In the genomic region with DNA sequence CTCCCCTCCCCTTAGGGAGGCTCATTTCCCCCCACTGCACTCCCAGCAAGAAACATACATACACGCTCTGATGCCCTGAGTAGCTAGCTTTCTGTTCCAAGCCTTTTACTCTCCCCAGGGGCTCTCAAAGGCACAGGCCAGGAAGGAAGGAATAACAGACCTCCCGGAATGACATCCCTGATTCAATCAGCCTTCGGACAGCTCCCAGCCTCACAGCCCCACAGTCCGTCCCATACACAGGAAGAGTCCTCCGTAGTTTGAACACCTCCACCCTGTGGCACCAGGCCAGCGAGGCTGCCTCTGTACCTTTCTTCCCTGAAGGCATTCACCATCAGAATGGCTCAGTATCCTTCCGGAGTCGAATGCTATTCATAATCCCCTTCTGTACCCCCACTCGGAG, we compare ENCODE assay signal across 21 mouse cellular contexts. TPM values are rescaled to one million over a fixed set of nuclear protein-coding genes. Genes with fewer than 3 reads are reported as not detected.
DNase-seq lines count a peak whose midpoint lies in the region; ATAC-seq and TF ChIP-seq lines count a peak whose summit lies in the region.
"Had no signal": no experiment of that assay in that cellular context is flagged by ENCODE, and none has a peak within 500 bp of the region (broad histone marks: within the 10 kb centered on the region; RNA-seq: fewer than 3 reads in every experiment).

No protein-coding gene starts in this region.

- H3K36me3 ChIP-seq in hindbrain, embryonic 12.5 days = peaks cover 70% of the 10 kb centered on the region
- peaks cover 35% of the 10 kb centered on the region for H3K36me3 ChIP-seq in hindbrain, embryonic 14.5 days (replicated peaks; ENCODE audit: control insufficient read depth, insufficient read depth)
- peaks cover 13% of the 10 kb centered on the region for H3K36me3 ChIP-seq in hindbrain, embryonic 16.5 days (ENCODE audit: control insufficient read depth, insufficient read depth, low read length)
- H3K36me3 ChIP-seq: G1E had no signal

- ATAC-seq in hindbrain, embryonic 12.5 days (ENCODE audit: low FRiP score) = no peak
- ATAC-seq in hindbrain, embryonic 14.5 days (ENCODE audit: low FRiP score) = no peak
- no peak for ATAC-seq in hindbrain, embryonic 16.5 days

- intact Hi-C loops in left cerebral cortex, adult 2 months (cut with DNase I) = no loop called here
- intact Hi-C loops in left cerebral cortex, postnatal 14 days (cut with DNase I) = no loop called here
- intact Hi-C loops in gastrocnemius, adult 2 months (cut with DNase I) = no loop called here

- H3K27ac ChIP-seq in hindbrain, embryonic 12.5 days = 0 out of 2 replicates have a peak overlapping the region, but pooled peaks have one; percentile 12
- H3K27ac ChIP-seq in hindbrain, embryonic 14.5 days = no peak overlapping the region
- peak overlapping the region; percentile 44 for H3K27ac ChIP-seq in left cerebral cortex, adult 2 months
- H3K27ac ChIP-seq in hindbrain, embryonic 16.5 days (ENCODE audit: low read depth, low read length) = peak overlapping the region; percentile 63
- no peak overlapping the region for H3K27ac ChIP-seq in gastrocnemius, adult 2 months
- H3K27ac ChIP-seq: embryonic facial prominence, embryonic 15.5 days; kidney, embryonic 15.5 days; limb, embryonic 10.5 days; liver, embryonic 13.5 days had no signal

- H3K4me3 ChIP-seq in hindbrain, embryonic 12.5 days = no peak overlapping the region
- H3K4me3 ChIP-seq in hindbrain, embryonic 14.5 days (replicated peaks; ENCODE audit: low read length) = no peak overlapping the region
- no peak overlapping the region for H3K4me3 ChIP-seq in left cerebral cortex, adult 2 months
- no peak overlapping the region for H3K4me3 ChIP-seq in hindbrain, embryonic 16.5 days (ENCODE audit: low read length)
- no peak overlapping the region for H3K4me3 ChIP-seq in gastrocnemius, adult 2 months
- H3K4me3 ChIP-seq: embryonic facial prominence, embryonic 15.5 days; kidney, embryonic 15.5 days; limb, embryonic 10.5 days; liver, embryonic 13.5 days had no signal

- no peak for TF ChIP-seq CTCF in left cerebral cortex, adult 2 months (IDR thresholded peaks at IDR 0.05)
- no peak for TF ChIP-seq CTCF in gastrocnemius, adult 2 months (IDR thresholded peaks at IDR 0.05)

- WGBS in hindbrain, embryonic 12.5 days = 34% methylated on average over 9 of the region's 9 CpGs
- 28% methylated on average over 9 of the region's 9 CpGs for WGBS in hindbrain, embryonic 14.5 days
- WGBS in hindbrain, embryonic 16.5 days = 25% methylated on average over 9 of the region's 9 CpGs

- H3K4me1 ChIP-seq in hindbrain, embryonic 12.5 days = peaks cover 14% of the 10 kb centered on the region
- peaks cover 15% of the 10 kb centered on the region; the same call in 1 of the 2 replicates for H3K4me1 ChIP-seq in hindbrain, embryonic 14.5 days (replicated peaks; ENCODE audit: control insufficient read depth, insufficient read depth, low read length)
- H3K4me1 ChIP-seq in hindbrain, embryonic 16.5 days (ENCODE audit: control insufficient read depth, insufficient read depth, low read depth, low read length) = peaks cover 25% of the 10 kb centered on the region
- H3K4me1 ChIP-seq: embryonic facial prominence, embryonic 15.5 days had no signal

- H3K9me3 ChIP-seq in hindbrain, embryonic 12.5 days (replicated peaks) = no peaks in the 10 kb centered on the region
- no peaks in the 10 kb centered on the region for H3K9me3 ChIP-seq in hindbrain, embryonic 14.5 days (ENCODE audit: control insufficient read depth, low read length)
- H3K9me3 ChIP-seq in hindbrain, embryonic 16.5 days (ENCODE audit: control insufficient read depth, low read length) = no peaks in the 10 kb centered on the region
- H3K9me3 ChIP-seq: embryonic facial prominence, embryonic 15.5 days; G1E; kidney, embryonic 15.5 days; limb, embryonic 10.5 days; liver, embryonic 13.5 days had no signal

- no peak overlapping the region for H3K9ac ChIP-seq in hindbrain, embryonic 12.5 days
- no peak overlapping the region for H3K9ac ChIP-seq in hindbrain, embryonic 14.5 days
- H3K9ac ChIP-seq in hindbrain, embryonic 16.5 days (ENCODE audit: low read depth, low read length) = peak overlapping the region; percentile 25
- H3K9ac ChIP-seq: embryonic facial prominence, embryonic 15.5 days; kidney, embryonic 15.5 days; liver, embryonic 13.5 days had no signal

- no peaks in the 10 kb centered on the region for H3K27me3 ChIP-seq in hindbrain, embryonic 12.5 days
- H3K27me3 ChIP-seq in hindbrain, embryonic 14.5 days (ENCODE audit: control insufficient read depth, insufficient read depth, low read length) = no peaks in the 10 kb centered on the region
- H3K27me3 ChIP-seq in hindbrain, embryonic 16.5 days (replicated peaks; ENCODE audit: control insufficient read depth, insufficient read depth, low read length) = no peaks in the 10 kb centered on the region
- H3K27me3 ChIP-seq: embryonic facial prominence, embryonic 15.5 days; kidney, embryonic 15.5 days; liver, embryonic 13.5 days had no signal

- DNase-seq in hindbrain, embryonic 14.5 days (ENCODE audit: low spot score) = no peak
- no peak for DNase-seq in left cerebral cortex, adult 2 months (ENCODE audit: extremely low spot score in 1 of 2, low spot score in 2 of 2)
- no peak for DNase-seq in left cerebral cortex, postnatal 14 days (ENCODE audit: low spot score in 2 of 2)
- peak; percentile 88 for DNase-seq in R1 (ENCODE audit: low read depth, low spot score)
- no peak for DNase-seq in urinary bladder, postnatal 25 days (ENCODE audit: low spot score)
- DNase-seq in gastrocnemius, adult 2 months = no peak
- DNase-seq: adrenal gland, postnatal 10 days; cerebellum, adult 8-10 months; gastrocnemius, postnatal 36 days; liver, embryonic 13.5 days; lung, postnatal 10 days; right cerebral cortex, postnatal 4 days had no signal

- no peak overlapping the region for H3K4me2 ChIP-seq in hindbrain, embryonic 12.5 days (replicated peaks)
- no peak overlapping the region for H3K4me2 ChIP-seq in hindbrain, embryonic 14.5 days (replicated peaks)
- H3K4me2 ChIP-seq in hindbrain, embryonic 16.5 days (ENCODE audit: low read length) = no peak overlapping the region; the same call in 1 of the 2 replicates
- H3K4me2 ChIP-seq: embryonic facial prominence, embryonic 15.5 days; heart, embryonic 11.5 days; kidney, embryonic 15.5 days; liver, embryonic 13.5 days had no signal

RNA-seq across cellular contexts. Expression of a gene that starts 23.7 kb away (rescaled TPM):
- polyA plus RNA-seq in hindbrain, embryonic 12.5 days (2016; fragmentation: Nextera tagmentation; extraction: Ambion mirVana) = 12.6 and 13.0 TPM in 2 replicates
- 16.3 and 16.8 TPM in 2 replicates for polyA plus RNA-seq in hindbrain, embryonic 14.5 days (2014; fragmentation: Nextera tagmentation; extraction: Ambion mirVana)
- total RNA-seq in left cerebral cortex, adult 2 months (2021) = 100 to 1,000 TPM; 116 to 123 TPM
- total RNA-seq in left cerebral cortex, postnatal 14 days (2021) = 100 to 1,000 TPM; 113 to 116 TPM
- 14.4 and 15.8 TPM in 2 replicates for polyA plus RNA-seq in hindbrain, embryonic 16.5 days (2015; fragmentation: Nextera tagmentation; extraction: Ambion mirVana)
- 1 to 10 TPM; 3.0 to 4.2 TPM for total RNA-seq in gastrocnemius, adult 2 months (2021)

RNA-seq across cellular contexts. Expression of a gene that starts 31.5 kb away (rescaled TPM):
- polyA plus RNA-seq in hindbrain, embryonic 12.5 days (2016; fragmentation: Nextera tagmentation; extraction: Ambion mirVana) = 0.18 and 0.23 TPM in 2 replicates
- 0.25 and 0.39 TPM in 2 replicates for polyA plus RNA-seq in hindbrain, embryonic 14.5 days (2014; fragmentation: Nextera tagmentation; extraction: Ambion mirVana)
- under 1 TPM; 0.21 to 0.34 TPM for total RNA-seq in left cerebral cortex, adult 2 months (2021)
- under 1 TPM in 1 of 2 experiments, not detected in 1; 0.32 TPM for total RNA-seq in left cerebral cortex, postnatal 14 days (2021)
- polyA plus RNA-seq in hindbrain, embryonic 16.5 days (2015; fragmentation: Nextera tagmentation; extraction: Ambion mirVana) = 0.22 and 0.45 TPM in 2 replicates
- not detected for total RNA-seq in gastrocnemius, adult 2 months (2021)
- total RNA-seq: adrenal gland, postnatal 10 days; gastrocnemius, postnatal 36 days; hematopoietic stem cell, adult 5-6 weeks; megakaryocyte-erythroid progenitor cell, adult 5-6 weeks had no signal
- polyA plus RNA-seq: G1E; heart, embryonic 11.5 days; liver, embryonic 13.5 days had no signal

RNA-seq across cellular contexts. Expression of a gene that starts 52.7 kb away (rescaled TPM):
- 226 and 228 TPM in 2 replicates for polyA plus RNA-seq in hindbrain, embryonic 12.5 days (2016; fragmentation: Nextera tagmentation; extraction: Ambion mirVana)
- 174 and 178 TPM in 2 replicates for polyA plus RNA-seq in hindbrain, embryonic 14.5 days (2014; fragmentation: Nextera tagmentation; extraction: Ambion mirVana)
- 10 to 100 TPM; 60.0 to 64.2 TPM for total RNA-seq in left cerebral cortex, adult 2 months (2021)
- 10 to 100 TPM; 69.1 to 70.0 TPM for total RNA-seq in left cerebral cortex, postnatal 14 days (2021)
- 189 and 192 TPM in 2 replicates for polyA plus RNA-seq in hindbrain, embryonic 16.5 days (2015; fragmentation: Nextera tagmentation; extraction: Ambion mirVana)
- total RNA-seq in gastrocnemius, adult 2 months (2021) = 10 to 100 TPM; 18.3 to 19.8 TPM

Comparison
In these comparisons a context has a peak if more than half of its experiments do, and no peak if none do; other contexts are left out.
1. H3K27ac ChIP-seq: peak in hindbrain, embryonic 12.5 days (single experiment), left cerebral cortex, adult 2 months (single experiment) and hindbrain, embryonic 16.5 days (single experiment); none in hindbrain, embryonic 14.5 days (single experiment) and gastrocnemius, adult 2 months (single experiment).
2. RNA of a gene that starts 23.7 kb away (total RNA-seq): 116 to 123 TPM in left cerebral cortex, adult 2 months and 113 to 116 TPM in left cerebral cortex, postnatal 14 days; 3.0 to 4.2 TPM in gastrocnemius, adult 2 months; every median in the first group is over 10 times any median in the second.